Mouse (Mus musculus) intestine, embryonic 14.5 days (tissue): ENCODE data around the gene Rab3gap1. TPM values are rescaled to one million over a fixed set of nuclear protein-coding genes. Genes with fewer than 3 reads are reported as not detected.

Experiments used
- ATAC-seq: fragments of 200-750 bp; cut with Nextera tagmentation; replicated peaks from 2 replicates; pipeline ENCODE4 v1.8.0; 2017; ENCODE audit warnings: low read depth, moderate number of reproducible peaks, moderate TSS enrichment, moderate library complexity; ENCODE audit not compliant: low FRiP score, low TSS enrichment
- DNase-seq: peaks from one replicate; pipeline ENCODE4 v3.0.0-alpha.2; 2018; ENCODE audit warnings: low spot score
- H3K27ac ChIP-seq: fragments of 300-500 bp; sonication (generic); 2 replicates; pipeline ENCODE4 v1.5.1; 2014; ENCODE audit warnings: low read depth, mild to moderate bottlenecking, control low read depth
- H3K27me3 ChIP-seq: fragments of 300-500 bp; sonication (generic); replicated peaks from 2 replicates; pipeline ENCODE4 v1.6.1; 2014; ENCODE audit warnings: low read length, control low read depth; ENCODE audit not compliant: control insufficient read depth, insufficient read depth
- H3K36me3 ChIP-seq: fragments of 300-500 bp; sonication (generic); 2 replicates; pipeline ENCODE4 v1.6.1; 2014; ENCODE audit warnings: low read length, control low read depth; ENCODE audit not compliant: control insufficient read depth, insufficient read depth
- H3K4me1 ChIP-seq: fragments of 300-500 bp; sonication (generic); replicated peaks from 2 replicates; pipeline ENCODE4 v1.6.1; 2014; ENCODE audit warnings: low read length, control low read depth, mixed read lengths; ENCODE audit not compliant: control insufficient read depth, insufficient read depth
- H3K4me2 ChIP-seq: fragments of 300-500 bp; sonication (generic); 2 replicates; pipeline ENCODE4 v1.6.1; 2014; ENCODE audit warnings: low read length
- H3K4me3 ChIP-seq: fragments of 300-500 bp; sonication (generic); 2 replicates; pipeline ENCODE4 v1.5.1; 2014; ENCODE audit warnings: low read depth, low read length, control low read depth, mixed read lengths
- H3K9ac ChIP-seq: fragments of 300-500 bp; sonication (generic); 2 replicates; pipeline ENCODE4 v1.6.1; 2014; ENCODE audit warnings: mild to moderate bottlenecking, low read length
- H3K9me3 ChIP-seq: fragments of 300-500 bp; sonication (generic); 2 replicates; pipeline ENCODE4 v1.6.1; 2016; ENCODE audit warnings: low read length, control low read depth; ENCODE audit not compliant: control insufficient read depth
- WGBS: fragments of 180-500 bp; shearing (Covaris S2); extraction: QIAGEN DNeasy Blood & Tissue Kit; methylation state at CpG from one replicate; pipeline ENCODE4 v1.1.7; 2014; 5-methylcytosine and 5-hydroxymethylcytosine counted together
- polyA plus RNA-seq: library from polyadenylated mRNA; unstranded; fragments of >200 nt; fragmentation: Nextera tagmentation; extraction: Ambion mirVana; gene quantifications from 2 replicates; pipeline ENCODE4 v1.2.1, GENCODE M21; 2014

The Rab3gap1 gene
- polyA plus RNA-seq, 1 experiment from 2014 or later, result 22.8 TPM

DNA sequence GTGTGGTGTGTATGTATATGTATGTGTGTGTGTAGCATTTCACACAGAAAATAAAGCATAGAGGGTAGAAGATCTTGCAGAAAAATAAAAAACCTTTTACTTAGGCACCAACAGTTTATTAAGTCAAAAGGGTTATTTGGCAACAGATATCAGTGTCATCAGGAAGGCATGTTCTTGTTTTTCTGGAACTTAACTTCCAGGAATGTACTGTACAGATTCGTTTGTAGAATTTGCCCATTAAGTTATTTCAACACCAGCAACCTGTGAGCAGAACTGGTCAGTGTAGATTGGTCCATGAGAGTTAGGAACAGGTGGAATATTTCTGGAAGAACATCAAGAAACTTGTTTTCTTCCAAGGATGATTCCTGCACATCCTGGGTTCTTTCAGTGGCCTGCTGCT is 30.8 kb downstream of the Rab3gap1 start:
- 71% methylated on average over 1 of the region's 1 CpGs for WGBS
- ATAC-seq (no peak), DNase-seq (no peak)
- no peak overlapping the region for H3K9ac ChIP-seq
- no peak overlapping the region for H3K27ac ChIP-seq
- H3K4me1 ChIP-seq, result no peaks in the 10 kb centered on the region
- no peaks in the 10 kb centered on the region for H3K27me3 ChIP-seq
- H3K4me3 ChIP-seq, result no peak overlapping the region
- peaks cover 23% of the 10 kb centered on the region for H3K36me3 ChIP-seq
- H3K4me2 ChIP-seq, result no peak overlapping the region
- H3K9me3 ChIP-seq, result no peaks in the 10 kb centered on the region

DNA sequence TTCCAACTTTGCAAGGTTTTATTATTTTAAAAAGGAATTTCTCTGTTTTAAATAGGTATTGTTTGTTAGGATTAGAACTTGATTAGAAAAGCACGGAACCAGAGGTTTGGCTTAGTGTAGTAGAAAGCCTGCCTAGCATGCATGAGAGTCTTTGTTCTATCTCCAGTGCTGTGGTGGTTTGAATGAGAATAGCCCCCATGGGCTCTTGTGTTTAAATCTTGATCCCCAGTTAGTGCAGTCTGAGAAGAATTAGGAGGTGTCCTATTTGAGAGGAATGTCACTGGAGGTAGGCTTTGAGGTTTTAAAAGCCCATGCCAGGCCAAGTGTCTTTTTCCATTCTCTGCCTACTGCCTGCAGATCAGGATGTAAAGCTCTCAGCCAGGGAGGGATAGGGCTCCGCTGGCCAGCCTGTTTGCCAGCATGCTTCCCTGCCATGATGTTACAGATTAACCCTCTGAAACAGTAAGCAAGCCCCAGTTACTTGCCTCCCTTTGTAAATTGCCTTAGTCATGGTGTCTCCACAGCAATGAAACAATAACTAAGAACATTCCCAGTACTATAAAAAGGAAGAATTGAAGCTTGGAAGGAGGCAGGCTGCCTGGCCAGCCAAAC is 36.3 kb downstream of the Rab3gap1 start:
- no peak for ATAC-seq
- 60% methylated on average over 2 of the region's 2 CpGs for WGBS

DNA sequence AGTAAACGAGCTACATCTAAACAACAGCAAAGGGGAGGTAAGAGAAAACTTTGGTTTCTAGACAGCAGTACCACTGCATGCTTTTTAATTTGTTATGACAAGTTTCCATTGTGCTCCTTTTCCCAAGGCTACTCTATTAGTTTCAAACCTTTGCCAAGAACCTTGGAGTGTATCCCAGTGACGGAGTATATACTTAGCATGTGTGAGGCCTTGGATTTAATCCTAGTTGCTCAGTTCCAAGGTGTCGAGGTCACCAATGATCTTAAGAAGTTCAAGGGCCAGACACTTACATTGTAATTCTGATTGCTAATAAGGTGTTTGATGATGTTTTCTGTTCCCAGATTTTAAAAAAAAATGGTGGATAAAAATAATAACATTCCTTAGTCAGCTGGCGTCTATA is 44.5 kb downstream of the Rab3gap1 start:
- Histone ChIP-seq H3K4me3 (no peak overlapping the region), H3K27ac (no peak overlapping the region), H3K27me3 (no peaks in the 10 kb centered on the region), H3K36me3 (peaks cover 19% of the 10 kb centered on the region), H3K9ac (no peak overlapping the region), H3K4me1 (no peaks in the 10 kb centered on the region; the same call in 1 of the 2 replicates), H3K9me3 (no peaks in the 10 kb centered on the region), H3K4me2 (no peak overlapping the region)
- no peak for DNase-seq
- ATAC-seq, result no peak
- 84% methylated on average over 4 of the region's 4 CpGs for WGBS

More for the DNA sequence above, 36.3 kb downstream of the Rab3gap1 start:
- Histone ChIP-seq H3K9ac (no peak overlapping the region), H3K36me3 (peaks cover 24% of the 10 kb centered on the region), H3K4me1 (no peaks in the 10 kb centered on the region), H3K4me3 (no peak overlapping the region), H3K27ac (no peak overlapping the region), H3K9me3 (no peaks in the 10 kb centered on the region), H3K27me3 (no peaks in the 10 kb centered on the region), H3K4me2 (no peak overlapping the region)
- DNase-seq, result no peak

DNA sequence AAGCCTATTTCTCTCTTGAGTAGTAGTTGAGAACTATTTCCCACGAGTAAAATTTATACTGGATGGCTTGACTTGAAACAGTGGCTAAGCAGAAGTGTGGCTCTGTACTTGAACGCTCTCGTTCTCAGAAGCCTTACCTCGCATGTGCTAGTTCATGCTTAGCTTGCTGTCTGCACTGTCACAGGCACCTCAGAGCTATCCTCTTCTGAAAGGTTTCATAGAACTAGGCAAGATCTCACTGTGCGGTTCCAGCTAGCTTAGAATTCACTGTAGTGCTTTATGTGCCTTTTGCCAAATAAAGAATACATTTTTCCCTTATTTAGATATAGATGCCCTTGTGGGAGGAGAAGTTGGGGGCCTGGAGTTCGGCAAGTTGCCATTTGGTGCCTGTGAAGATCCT is 46.7 kb downstream of the Rab3gap1 start:
- ATAC-seq (no peak), DNase-seq (no peak)
- WGBS, result 66% methylated on average over 6 of the region's 6 CpGs
- Histone ChIP-seq H3K9ac (no peak overlapping the region), H3K4me2 (no peak overlapping the region), H3K36me3 (peaks cover 21% of the 10 kb centered on the region), H3K27ac (peak overlapping the region; percentile 22; the same call in 1 of the 2 replicates), H3K4me3 (no peak overlapping the region), H3K4me1 (no peaks in the 10 kb centered on the region; the same call in 1 of the 2 replicates), H3K27me3 (no peaks in the 10 kb centered on the region), H3K9me3 (no peaks in the 10 kb centered on the region)

DNA sequence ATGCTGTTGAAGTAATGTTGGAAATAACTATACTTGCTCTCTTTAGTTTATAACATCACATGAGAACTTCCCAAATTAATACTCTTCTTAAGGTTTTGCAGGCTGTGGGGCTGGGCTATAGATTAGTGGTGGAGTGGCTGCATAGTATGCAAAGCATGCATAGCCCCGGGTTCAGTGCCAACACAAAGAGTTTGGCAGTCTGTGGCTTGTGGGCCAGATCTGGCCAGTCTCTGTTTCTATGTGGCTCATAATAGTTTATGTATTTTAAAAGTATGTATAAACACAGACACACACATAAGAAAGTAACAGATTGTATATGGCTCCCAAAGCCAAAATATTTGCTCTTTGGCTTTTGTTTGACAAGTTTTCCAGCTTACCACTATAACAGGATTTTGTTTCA is 47.2 kb downstream of the Rab3gap1 start:
- Histone ChIP-seq H3K9ac (no peak overlapping the region), H3K27ac (peak overlapping the region; percentile 22; the same call in 1 of the 2 replicates), H3K4me3 (no peak overlapping the region), H3K27me3 (no peaks in the 10 kb centered on the region), H3K4me1 (no peaks in the 10 kb centered on the region; the same call in 1 of the 2 replicates), H3K4me2 (no peak overlapping the region), H3K36me3 (peaks cover 22% of the 10 kb centered on the region), H3K9me3 (no peaks in the 10 kb centered on the region)
- DNase-seq, result no peak
- WGBS, result 33% methylated on average over 1 of the region's 1 CpGs
- ATAC-seq, result no peak

DNA sequence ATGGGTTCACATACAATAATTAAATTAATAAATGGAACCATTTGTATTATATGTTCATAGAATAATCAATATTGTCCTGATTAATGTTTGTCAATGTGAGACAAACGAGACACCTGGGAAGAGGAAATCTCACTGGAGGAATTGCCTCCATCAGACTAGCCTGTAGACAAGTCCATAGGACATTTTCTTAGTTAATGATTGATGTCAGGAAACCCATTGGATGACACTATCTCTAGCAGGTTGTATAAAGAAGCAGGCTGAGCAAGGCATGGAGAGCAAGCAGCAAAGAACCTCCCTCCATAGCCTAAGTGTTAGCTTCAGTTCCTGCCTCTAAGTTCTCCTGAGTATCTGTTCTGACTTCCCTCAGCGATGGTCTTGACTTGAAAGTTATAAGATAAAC is 64.8 kb downstream of the Rab3gap1 start:
- H3K27ac ChIP-seq, result no peak overlapping the region
- no peak overlapping the region for H3K4me2 ChIP-seq
- no peak overlapping the region for H3K4me3 ChIP-seq
- H3K9me3 ChIP-seq, result no peaks in the 10 kb centered on the region
- H3K9ac ChIP-seq, result no peak overlapping the region
- H3K27me3 ChIP-seq, result no peaks in the 10 kb centered on the region
- ATAC-seq (peak; percentile 74; the same call in 1 of the 2 replicates), DNase-seq (no peak)
- peaks cover 67% of the 10 kb centered on the region for H3K36me3 ChIP-seq
- H3K4me1 ChIP-seq, result no peaks in the 10 kb centered on the region
- WGBS, result 80% methylated on average over 2 of the region's 2 CpGs

DNA sequence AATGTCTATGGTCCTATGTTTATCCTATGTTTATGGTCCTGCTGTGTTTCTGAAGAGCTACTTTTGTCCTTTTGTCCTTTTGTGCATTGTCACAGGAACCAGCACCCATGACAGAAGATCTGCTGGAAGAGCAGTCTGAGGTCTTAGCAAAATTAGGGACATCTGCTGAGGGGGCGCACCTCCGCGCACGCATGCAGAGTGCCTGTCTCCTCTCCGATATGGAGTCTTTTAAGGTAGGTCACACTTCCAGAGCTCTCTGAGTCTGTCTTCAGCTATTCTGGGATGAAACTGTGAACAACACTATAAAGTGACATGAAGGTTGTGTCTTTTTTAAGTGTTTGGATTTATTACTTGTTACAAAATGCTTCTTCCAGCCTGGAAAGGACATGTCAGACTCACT is 65.7 kb downstream of the Rab3gap1 start:
- ATAC-seq (no peak), DNase-seq (no peak)
- Histone ChIP-seq H3K9me3 (peaks cover 8% of the 10 kb centered on the region; the same call in 1 of the 2 replicates), H3K27ac (no peak overlapping the region), H3K4me3 (no peak overlapping the region), H3K4me1 (no peaks in the 10 kb centered on the region), H3K27me3 (no peaks in the 10 kb centered on the region), H3K9ac (no peak overlapping the region), H3K36me3 (peaks cover 74% of the 10 kb centered on the region), H3K4me2 (no peak overlapping the region)
- WGBS, result 94% methylated on average over 5 of the region's 5 CpGs

DNA sequence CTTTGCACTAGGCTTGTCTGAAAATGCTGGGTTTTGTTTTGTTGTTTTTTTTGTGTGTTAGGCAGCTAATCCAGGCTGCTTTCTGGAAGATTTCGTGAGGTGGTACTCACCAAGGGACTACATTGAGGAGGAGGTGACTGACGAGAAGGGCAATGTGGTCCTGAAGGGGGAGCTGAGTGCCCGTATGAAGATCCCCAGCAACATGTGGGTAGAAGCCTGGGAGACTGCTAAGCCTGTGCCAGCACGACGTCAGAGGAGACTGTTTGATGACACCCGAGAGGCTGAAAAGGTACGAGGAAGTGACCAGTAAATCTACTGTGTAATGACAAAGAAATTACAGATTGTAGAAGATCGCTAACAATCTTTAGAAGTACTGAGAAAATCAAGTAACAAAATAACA is 68.7 kb downstream of the Rab3gap1 start:
- no peak overlapping the region for H3K9ac ChIP-seq
- H3K36me3 ChIP-seq, result peaks cover 77% of the 10 kb centered on the region
- peaks cover 8% of the 10 kb centered on the region; the same call in 1 of the 2 replicates for H3K9me3 ChIP-seq
- ATAC-seq, result no peak
- H3K27me3 ChIP-seq, result no peaks in the 10 kb centered on the region
- DNase-seq, result no peak
- H3K4me1 ChIP-seq, result no peaks in the 10 kb centered on the region
- H3K27ac ChIP-seq, result no peak overlapping the region
- no peak overlapping the region for H3K4me3 ChIP-seq
- no peak overlapping the region for H3K4me2 ChIP-seq
- 77% methylated on average over 8 of the region's 8 CpGs for WGBS

DNA sequence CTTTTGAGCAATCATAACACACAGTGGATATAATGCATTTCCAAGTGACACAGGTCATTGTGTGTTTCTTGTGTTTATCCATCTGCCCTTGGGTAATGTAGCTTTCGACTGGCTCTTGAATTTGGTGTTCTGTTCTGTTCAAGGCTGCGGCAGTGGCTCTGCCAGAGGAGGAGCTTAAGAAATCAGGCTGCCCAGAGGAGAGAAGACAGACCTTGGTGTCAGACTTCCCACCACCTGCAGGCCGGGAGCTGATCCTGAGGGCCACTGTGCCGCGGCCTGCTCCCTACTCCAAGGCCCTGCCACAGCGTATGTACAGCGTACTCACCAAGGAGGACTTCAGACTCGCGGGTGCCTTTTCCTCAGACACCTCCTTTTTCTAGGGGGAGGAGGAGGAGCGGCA is 73.7 kb downstream of the Rab3gap1 start:
- WGBS, result 85% methylated on average over 10 of the region's 10 CpGs

More for the DNA sequence above, 73.7 kb downstream of the Rab3gap1 start:
- Histone ChIP-seq H3K4me3 (no peak overlapping the region), H3K36me3 (peaks cover 73% of the 10 kb centered on the region), H3K4me2 (no peak overlapping the region), H3K4me1 (peaks cover 9% of the 10 kb centered on the region; the same call in 1 of the 2 replicates), H3K9ac (no peak overlapping the region), H3K9me3 (peaks cover 8% of the 10 kb centered on the region; the same call in 1 of the 2 replicates), H3K27ac (no peak overlapping the region), H3K27me3 (no peaks in the 10 kb centered on the region)
- DNase-seq (no peak), ATAC-seq (no peak)
